Mouse (Mus musculus): Measurements from ENCODE around the gene Pla2g1b. TPM values are rescaled to one million over a fixed set of nuclear protein-coding genes. Genes with fewer than 3 reads are reported as not detected.

Pla2g1b gene
- polyA plus RNA-seq, 1 experiment from 2014 or later, result 0.46 TPM

GRCm38 (mm10) chr5:115458918-115459317 lies 7.1 kb upstream of the Pla2g1b start:
- Histone ChIP-seq H3K4me3 (ENCODE audit: low read length) (no peak overlapping the region), H3K36me3 (ENCODE audit: control insufficient read depth, insufficient read depth, low read length) (peaks cover 7% of the 10 kb centered on the region; the same call in 1 of the 2 replicates), H3K9me3 (ENCODE audit: control insufficient read depth, low read length) (no peaks in the 10 kb centered on the region), H3K4me1 (ENCODE audit: control insufficient read depth, insufficient read depth, low read length) (peaks cover 6% of the 10 kb centered on the region; the same call in 1 of the 2 replicates), H3K4me2 (replicated peaks; ENCODE audit: low read depth, low read length) (no peak overlapping the region), H3K27ac (ENCODE audit: low read depth, low read length) (no peak overlapping the region), H3K9ac (ENCODE audit: low read depth, low read length) (no peak overlapping the region), H3K27me3 (ENCODE audit: control insufficient read depth, insufficient read depth, low read length) (no peaks in the 10 kb centered on the region)
- WGBS, result 74% methylated on average over 13 of the region's 13 CpGs
- ATAC-seq (ENCODE audit: low FRiP score, low TSS enrichment), result no peak

GRCm38 (mm10) chr5:115464408-115465115 lies 1.5 kb upstream of the Pla2g1b start:
- 79% methylated on average over 18 of the region's 18 CpGs for WGBS
- Histone ChIP-seq H3K36me3 (ENCODE audit: control insufficient read depth, insufficient read depth, low read length) (no peaks in the 10 kb centered on the region), H3K27me3 (ENCODE audit: control insufficient read depth, insufficient read depth, low read length) (no peaks in the 10 kb centered on the region), H3K9ac (ENCODE audit: low read depth, low read length) (no peak overlapping the region), H3K4me1 (ENCODE audit: control insufficient read depth, insufficient read depth, low read length) (no peaks in the 10 kb centered on the region), H3K27ac (ENCODE audit: low read depth, low read length) (no peak overlapping the region), H3K9me3 (ENCODE audit: control insufficient read depth, low read length) (no peaks in the 10 kb centered on the region), H3K4me2 (replicated peaks; ENCODE audit: low read depth, low read length) (no peak overlapping the region), H3K4me3 (ENCODE audit: low read length) (no peak overlapping the region)
- no peak for ATAC-seq (ENCODE audit: low FRiP score, low TSS enrichment)

GRCm38 (mm10) chr5:115469791-115470190 lies 3.7 kb downstream of the Pla2g1b start:
- Histone ChIP-seq H3K27ac (ENCODE audit: low read depth, low read length) (no peak overlapping the region), H3K36me3 (ENCODE audit: control insufficient read depth, insufficient read depth, low read length) (no peaks in the 10 kb centered on the region), H3K27me3 (ENCODE audit: control insufficient read depth, insufficient read depth, low read length) (no peaks in the 10 kb centered on the region), H3K4me1 (ENCODE audit: control insufficient read depth, insufficient read depth, low read length) (no peaks in the 10 kb centered on the region), H3K4me3 (ENCODE audit: low read length) (no peak overlapping the region), H3K9ac (ENCODE audit: low read depth, low read length) (no peak overlapping the region), H3K4me2 (replicated peaks; ENCODE audit: low read depth, low read length) (no peak overlapping the region), H3K9me3 (ENCODE audit: control insufficient read depth, low read length) (no peaks in the 10 kb centered on the region)
- no peak for ATAC-seq (ENCODE audit: low FRiP score, low TSS enrichment)
- 53% methylated on average over 6 of the region's 6 CpGs for WGBS

GRCm38 (mm10) chr5:115470766-115471531 lies 4.9 kb downstream of the Pla2g1b start:
- Histone ChIP-seq H3K27ac (ENCODE audit: low read depth, low read length) (no peak overlapping the region), H3K36me3 (ENCODE audit: control insufficient read depth, insufficient read depth, low read length) (no peaks in the 10 kb centered on the region), H3K27me3 (ENCODE audit: control insufficient read depth, insufficient read depth, low read length) (no peaks in the 10 kb centered on the region), H3K9ac (ENCODE audit: low read depth, low read length) (no peak overlapping the region), H3K4me2 (replicated peaks; ENCODE audit: low read depth, low read length) (no peak overlapping the region), H3K9me3 (ENCODE audit: control insufficient read depth, low read length) (no peaks in the 10 kb centered on the region), H3K4me1 (ENCODE audit: control insufficient read depth, insufficient read depth, low read length) (0 out of 2 replicates have a peak, but pooled peaks cover 4% of the 10 kb centered on the region), H3K4me3 (ENCODE audit: low read length) (no peak overlapping the region)
- 38% methylated on average over 20 of the region's 20 CpGs for WGBS
- peak; percentile 38; the same call in 1 of the 2 replicates for ATAC-seq (ENCODE audit: low FRiP score, low TSS enrichment)

DNA sequence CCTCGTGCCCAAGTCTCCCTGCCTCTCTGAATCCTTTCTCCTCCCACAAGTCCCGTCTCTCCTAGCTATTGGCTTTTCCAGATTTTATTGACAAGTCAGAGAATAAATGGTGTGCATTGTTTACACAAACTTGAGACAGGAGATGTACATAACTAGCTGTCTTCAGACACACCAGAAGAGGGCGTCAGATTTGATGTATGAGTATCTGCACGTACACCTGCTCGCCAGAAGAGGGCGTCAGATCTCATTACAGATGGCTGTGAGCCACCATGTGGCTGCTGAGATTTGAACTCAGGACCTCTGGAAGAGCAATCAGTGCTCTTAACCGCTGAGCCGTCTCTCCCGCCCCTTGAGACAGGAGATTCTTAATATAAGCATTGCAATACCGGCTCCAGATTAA lies 7.1 kb downstream of the Pla2g1b start:
- H3K4me2 ChIP-seq (replicated peaks; ENCODE audit: low read depth, low read length), result no peak overlapping the region

GRCm38 (mm10) chr5:115474174-115474828 lies 8.2 kb downstream of the Pla2g1b start:
- no peak overlapping the region for H3K27ac ChIP-seq (ENCODE audit: low read depth, low read length)
- H3K27me3 ChIP-seq (ENCODE audit: control insufficient read depth, insufficient read depth, low read length), result no peaks in the 10 kb centered on the region
- ATAC-seq (ENCODE audit: low FRiP score, low TSS enrichment), result no peak
- H3K9me3 ChIP-seq (ENCODE audit: control insufficient read depth, low read length), result no peaks in the 10 kb centered on the region
- 57% methylated on average over 22 of the region's 22 CpGs for WGBS
- H3K4me1 ChIP-seq (ENCODE audit: control insufficient read depth, insufficient read depth, low read length), result 0 out of 2 replicates have a peak, but pooled peaks cover 4% of the 10 kb centered on the region
- H3K36me3 ChIP-seq (ENCODE audit: control insufficient read depth, insufficient read depth, low read length), result peaks cover 1% of the 10 kb centered on the region; the same call in 1 of the 2 replicates
- no peak overlapping the region for H3K9ac ChIP-seq (ENCODE audit: low read depth, low read length)
- H3K4me3 ChIP-seq (ENCODE audit: low read length), result no peak overlapping the region
- H3K4me2 ChIP-seq (replicated peaks; ENCODE audit: low read depth, low read length), result no peak overlapping the region

More for the DNA sequence above, 7.1 kb downstream of the Pla2g1b start:
- no peaks in the 10 kb centered on the region; the same call in 1 of the 2 replicates for H3K36me3 ChIP-seq (ENCODE audit: control insufficient read depth, insufficient read depth, low read length)
- 79% methylated on average over 10 of the region's 10 CpGs for WGBS
- no peak overlapping the region for H3K4me3 ChIP-seq (ENCODE audit: low read length)
- 0 out of 2 replicates have a peak, but pooled peaks cover 4% of the 10 kb centered on the region for H3K4me1 ChIP-seq (ENCODE audit: control insufficient read depth, insufficient read depth, low read length)
- H3K27ac ChIP-seq (ENCODE audit: low read depth, low read length), result no peak overlapping the region
- H3K9ac ChIP-seq (ENCODE audit: low read depth, low read length), result no peak overlapping the region
- no peak for ATAC-seq (ENCODE audit: low FRiP score, low TSS enrichment)
- no peaks in the 10 kb centered on the region for H3K9me3 ChIP-seq (ENCODE audit: control insufficient read depth, low read length)
- no peaks in the 10 kb centered on the region for H3K27me3 ChIP-seq (ENCODE audit: control insufficient read depth, insufficient read depth, low read length)

- 0 out of 2 replicates have a peak, but pooled peaks cover 4% of the 10 kb centered on the region for H3K4me1 ChIP-seq (ENCODE audit: control insufficient read depth, insufficient read depth, low read length)
- 19% methylated on average over 22 of the region's 22 CpGs for WGBS
- H3K36me3 ChIP-seq (ENCODE audit: control insufficient read depth, insufficient read depth, low read length), result peaks cover 5% of the 10 kb centered on the region; the same call in 1 of the 2 replicates
- no peaks in the 10 kb centered on the region for H3K9me3 ChIP-seq (ENCODE audit: control insufficient read depth, low read length)
- 0 out of 2 replicates have a peak overlapping the region, but pooled peaks have one; percentile 42 for H3K27ac ChIP-seq (ENCODE audit: low read depth, low read length)
- no peaks in the 10 kb centered on the region for H3K27me3 ChIP-seq (ENCODE audit: control insufficient read depth, insufficient read depth, low read length)
- H3K9ac ChIP-seq (ENCODE audit: low read depth, low read length), result peak overlapping the region; percentile 40; the same call in 1 of the 2 replicates
- peak overlapping the region; percentile 45 for H3K4me2 ChIP-seq (replicated peaks; ENCODE audit: low read depth, low read length)
- ATAC-seq (ENCODE audit: low FRiP score, low TSS enrichment), result peak; percentile 74
- peak overlapping the region; percentile 29 for H3K4me3 ChIP-seq (ENCODE audit: low read length)
Observed at GRCm38 (mm10) chr5:115475337-115476106, 9.5 kb downstream of the Pla2g1b start.

- 32% methylated on average over 12 of the region's 12 CpGs for WGBS
- Histone ChIP-seq H3K27ac (ENCODE audit: low read depth, low read length) (peak overlapping the region; percentile 42; the same call in 1 of the 2 replicates), H3K4me1 (ENCODE audit: control insufficient read depth, insufficient read depth, low read length) (0 out of 2 replicates have a peak, but pooled peaks cover 4% of the 10 kb centered on the region), H3K36me3 (ENCODE audit: control insufficient read depth, insufficient read depth, low read length) (peaks cover 5% of the 10 kb centered on the region; the same call in 1 of the 2 replicates), H3K4me2 (replicated peaks; ENCODE audit: low read depth, low read length) (peak overlapping the region; percentile 45), H3K9me3 (ENCODE audit: control insufficient read depth, low read length) (no peaks in the 10 kb centered on the region), H3K4me3 (ENCODE audit: low read length) (peak overlapping the region; percentile 29), H3K9ac (ENCODE audit: low read depth, low read length) (no peak overlapping the region; the same call in 1 of the 2 replicates), H3K27me3 (ENCODE audit: control insufficient read depth, insufficient read depth, low read length) (no peaks in the 10 kb centered on the region)
- no peak; the same call in 1 of the 2 replicates for ATAC-seq (ENCODE audit: low FRiP score, low TSS enrichment)
Observed at GRCm38 (mm10) chr5:115476107-115476727, 10.2 kb downstream of the Pla2g1b start.
